Mouse (Mus musculus): ENCODE results near the gene Folr1. TPM values are rescaled to one million over a fixed set of nuclear protein-coding genes. Genes with fewer than 3 reads are reported as not detected.

The Folr1 gene
- polyA plus RNA-seq, 1 experiment, result 1.6 TPM

- peaks cover 70% of the 10 kb centered on the region for H3K4me1 ChIP-seq (ENCODE audit: control insufficient read depth, insufficient read depth, low read length)
- TF ChIP-seq CTCF (IDR thresholded peaks at IDR 0.05; ENCODE audit: low read depth, low read length), result no peak
- TF ChIP-seq POLR2A (IDR thresholded peaks at IDR 0.05; ENCODE audit: borderline replicate concordance, low read depth, low read length), result no peak
- no peak overlapping the region for H3K4me3 ChIP-seq (ENCODE audit: insufficient read depth, low read length)
- H3K27ac ChIP-seq (ENCODE audit: insufficient read depth, low read depth, low read length), result peak overlapping the region; percentile 88
These were observed 16.8 kb downstream of the Folr1 start for GRCm38 (mm10) chr7:101853816-101854215.

- no peak overlapping the region for H3K4me3 ChIP-seq (ENCODE audit: insufficient read depth, low read length)
- TF ChIP-seq CTCF (IDR thresholded peaks at IDR 0.05; ENCODE audit: low read depth, low read length) (no peak), POLR2A (IDR thresholded peaks at IDR 0.05; ENCODE audit: borderline replicate concordance, low read depth, low read length) (no peak)
- peaks cover 69% of the 10 kb centered on the region for H3K4me1 ChIP-seq (ENCODE audit: control insufficient read depth, insufficient read depth, low read length)
- H3K27ac ChIP-seq (ENCODE audit: insufficient read depth, low read depth, low read length), result peak overlapping the region; percentile 88
These were observed 17.7 kb downstream of the Folr1 start for GRCm38 (mm10) chr7:101852846-101853245.

GRCm38 (mm10) chr7:101851689-101852088 is 18.9 kb downstream of the Folr1 start:
- Histone ChIP-seq H3K4me3 (ENCODE audit: insufficient read depth, low read length) (no peak overlapping the region), H3K27ac (ENCODE audit: insufficient read depth, low read depth, low read length) (peak overlapping the region; percentile 98), H3K4me1 (ENCODE audit: control insufficient read depth, insufficient read depth, low read length) (peaks cover 59% of the 10 kb centered on the region)
- no peak for TF ChIP-seq POLR2A (IDR thresholded peaks at IDR 0.05; ENCODE audit: borderline replicate concordance, low read depth, low read length)
- no peak for TF ChIP-seq CTCF (IDR thresholded peaks at IDR 0.05; ENCODE audit: low read depth, low read length)

GRCm38 (mm10) chr7:101847934-101848333 is 22.7 kb downstream of the Folr1 start:
- H3K27ac ChIP-seq (ENCODE audit: insufficient read depth, low read depth, low read length), result peak overlapping the region; percentile 34; the same call in 1 of the 2 replicates

GRCm38 (mm10) chr7:101844186-101844585 is 26.4 kb downstream of the Folr1 start:
- no peak overlapping the region for H3K4me3 ChIP-seq (ENCODE audit: insufficient read depth, low read length)

More at GRCm38 (mm10) chr7:101847934-101848333, 22.7 kb downstream of the Folr1 start:
- H3K4me1 ChIP-seq (ENCODE audit: control insufficient read depth, insufficient read depth, low read length), result peaks cover 38% of the 10 kb centered on the region
- TF ChIP-seq CTCF (IDR thresholded peaks at IDR 0.05; ENCODE audit: low read depth, low read length) (no peak), POLR2A (IDR thresholded peaks at IDR 0.05; ENCODE audit: borderline replicate concordance, low read depth, low read length) (no peak)
- no peak overlapping the region for H3K4me3 ChIP-seq (ENCODE audit: insufficient read depth, low read length)

GRCm38 (mm10) chr7:101837606-101838471 is 32.7 kb downstream of the Folr1 start, which contains the start of gene Inppl1:
TSS of gene Inppl1 (minus strand) at chr7:101838229.
- Histone ChIP-seq H3K27ac (ENCODE audit: insufficient read depth, low read depth, low read length) (peak within 1 kb of the TSS; percentile 86), H3K4me3 (ENCODE audit: insufficient read depth, low read length) (peak within 1 kb of the TSS; percentile 70), H3K4me1 (ENCODE audit: control insufficient read depth, insufficient read depth, low read length) (peaks cover 32% of the 10 kb centered on the region)
- TF ChIP-seq POLR2A (IDR thresholded peaks at IDR 0.05; ENCODE audit: borderline replicate concordance, low read depth, low read length) (no peak), CTCF (IDR thresholded peaks at IDR 0.05; ENCODE audit: low read depth, low read length) (no peak)

More at GRCm38 (mm10) chr7:101844186-101844585, 26.4 kb downstream of the Folr1 start:
- no peak for TF ChIP-seq CTCF (IDR thresholded peaks at IDR 0.05; ENCODE audit: low read depth, low read length)
- no peak for TF ChIP-seq POLR2A (IDR thresholded peaks at IDR 0.05; ENCODE audit: borderline replicate concordance, low read depth, low read length)
- Histone ChIP-seq H3K27ac (ENCODE audit: insufficient read depth, low read depth, low read length) (no peak overlapping the region), H3K4me1 (ENCODE audit: control insufficient read depth, insufficient read depth, low read length) (peaks cover 25% of the 10 kb centered on the region)

GRCm38 (mm10) chr7:101837154-101837605 is 33.4 kb downstream of the Folr1 start:
- H3K4me3 ChIP-seq (ENCODE audit: insufficient read depth, low read length), result peak overlapping the region; percentile 70
- peaks cover 32% of the 10 kb centered on the region for H3K4me1 ChIP-seq (ENCODE audit: control insufficient read depth, insufficient read depth, low read length)
- TF ChIP-seq POLR2A (IDR thresholded peaks at IDR 0.05; ENCODE audit: borderline replicate concordance, low read depth, low read length), result no peak
- no peak for TF ChIP-seq CTCF (IDR thresholded peaks at IDR 0.05; ENCODE audit: low read depth, low read length)
- peak overlapping the region; percentile 86 for H3K27ac ChIP-seq (ENCODE audit: insufficient read depth, low read depth, low read length)

- Histone ChIP-seq H3K27ac (ENCODE audit: insufficient read depth, low read depth, low read length) (peak overlapping the region; percentile 86), H3K4me1 (ENCODE audit: control insufficient read depth, insufficient read depth, low read length) (peaks cover 32% of the 10 kb centered on the region)
These were observed 34.1 kb downstream of the Folr1 start for GRCm38 (mm10) chr7:101836271-101837153.

GRCm38 (mm10) chr7:101835457-101836109 is 35.0 kb downstream of the Folr1 start:
- Histone ChIP-seq H3K27ac (ENCODE audit: insufficient read depth, low read depth, low read length) (peak overlapping the region; percentile 77), H3K4me3 (ENCODE audit: insufficient read depth, low read length) (peak overlapping the region; percentile 70), H3K4me1 (ENCODE audit: control insufficient read depth, insufficient read depth, low read length) (peaks cover 32% of the 10 kb centered on the region)
- TF ChIP-seq CTCF (IDR thresholded peaks at IDR 0.05; ENCODE audit: low read depth, low read length) (peak; percentile 12; the same call in 1 of the 2 replicates), POLR2A (IDR thresholded peaks at IDR 0.05; ENCODE audit: borderline replicate concordance, low read depth, low read length) (no peak)

More at GRCm38 (mm10) chr7:101836271-101837153, 34.1 kb downstream of the Folr1 start:
- TF ChIP-seq CTCF (IDR thresholded peaks at IDR 0.05; ENCODE audit: low read depth, low read length) (no peak), POLR2A (IDR thresholded peaks at IDR 0.05; ENCODE audit: borderline replicate concordance, low read depth, low read length) (no peak)
- H3K4me3 ChIP-seq (ENCODE audit: insufficient read depth, low read length), result peak overlapping the region; percentile 70
